Mouse (Mus musculus): ENCODE results near the gene Tax1bp3.

The Tax1bp3 gene

GRCm38 (mm10) chr11:73230081-73230480 is 53.2 kb downstream of the Tax1bp3 start:
- DNase-seq (ENCODE audit: low spot score) = no peak

GRCm38 (mm10) chr11:73232513-73232912 is 55.6 kb downstream of the Tax1bp3 start:
- no peak for DNase-seq (ENCODE audit: low spot score)

All from T-cell, adult 2 months (primary cell).